Mouse (Mus musculus): ENCODE results near the gene Hmgb1. TPM values are rescaled to one million over a fixed set of nuclear protein-coding genes. Genes with fewer than 3 reads are reported as not detected.

The Hmgb1 gene
- polyA plus RNA-seq, 1 experiment: 186 TPM

DNA sequence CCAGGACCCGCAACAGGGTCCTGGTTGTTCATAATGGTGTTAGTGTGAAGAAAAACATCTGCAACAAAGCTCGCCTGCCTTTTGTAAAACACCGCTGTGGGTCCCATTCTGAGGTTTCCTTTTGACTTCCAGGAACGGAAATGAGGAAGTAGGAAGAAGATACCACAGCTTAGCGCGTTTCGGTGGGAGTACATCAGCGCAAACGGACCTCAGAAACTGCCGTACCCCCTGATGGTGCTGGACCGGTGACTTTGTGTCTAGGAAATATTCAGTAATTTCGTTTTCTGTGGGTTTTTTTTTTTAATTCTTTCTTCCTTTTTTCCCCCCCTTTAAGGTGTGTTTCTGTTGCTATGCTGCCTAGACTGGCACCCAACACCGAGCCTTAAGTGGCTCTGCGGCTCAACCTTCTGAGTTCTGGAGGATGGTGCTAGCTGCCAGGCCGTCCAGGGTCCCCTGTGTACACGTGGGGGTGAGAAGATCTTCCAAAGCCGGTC lies 116.0 kb downstream of the Hmgb1 start:
- TF ChIP-seq CTCF (IDR thresholded peaks at IDR 0.05; ENCODE audit: borderline replicate concordance, insufficient read depth, low read depth, low read length): no peak
- TF ChIP-seq POLR2A (IDR thresholded peaks at IDR 0.05; ENCODE audit: borderline replicate concordance, insufficient read depth, low read length): no peak
- Histone ChIP-seq H3K4me3 (replicated peaks; ENCODE audit: insufficient read depth, low read depth, low read length) (no peak overlapping the region), H3K27me3 (ENCODE audit: control insufficient read depth, insufficient read depth, low read length) (no peaks in the 10 kb centered on the region), H3K27ac (ENCODE audit: insufficient read depth, low read length) (no peak overlapping the region), H3K4me1 (ENCODE audit: control insufficient read depth, insufficient read depth, low read length) (no peaks in the 10 kb centered on the region)
- WGBS: 87% methylated on average over 17 of the region's 17 CpGs
- DNase-seq: no peak

DNA sequence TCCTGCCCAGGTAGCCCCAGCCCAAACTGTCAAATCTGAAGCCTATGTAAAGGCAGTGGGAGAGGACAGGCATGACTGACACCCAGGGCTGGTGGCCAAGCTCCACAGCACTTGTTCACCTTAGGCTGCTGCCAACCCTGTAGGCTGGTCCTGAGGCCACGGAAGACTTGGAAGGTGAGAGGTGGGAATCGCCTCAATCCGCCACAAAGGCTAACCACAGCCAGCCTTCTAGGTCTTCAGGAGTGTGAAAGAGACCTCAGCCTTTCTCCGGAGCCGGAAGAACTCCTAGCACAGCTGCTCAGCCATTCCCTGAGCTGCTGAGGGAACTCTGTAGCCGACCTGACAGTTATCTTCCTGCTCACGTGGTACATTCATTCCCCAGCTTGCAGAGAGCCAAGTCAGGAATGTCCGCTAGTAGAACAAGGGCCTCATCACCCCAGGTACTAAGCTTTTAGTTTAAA lies 116.8 kb downstream of the Hmgb1 start:
- Histone ChIP-seq H3K4me3 (replicated peaks; ENCODE audit: insufficient read depth, low read depth, low read length) (no peak overlapping the region), H3K4me1 (ENCODE audit: control insufficient read depth, insufficient read depth, low read length) (no peaks in the 10 kb centered on the region), H3K27ac (ENCODE audit: insufficient read depth, low read length) (no peak overlapping the region), H3K27me3 (ENCODE audit: control insufficient read depth, insufficient read depth, low read length) (no peaks in the 10 kb centered on the region)
- 70% methylated on average over 8 of the region's 8 CpGs for WGBS
- no peak for DNase-seq
- TF ChIP-seq CTCF (IDR thresholded peaks at IDR 0.05; ENCODE audit: borderline replicate concordance, insufficient read depth, low read depth, low read length): no peak
- no peak for TF ChIP-seq POLR2A (IDR thresholded peaks at IDR 0.05; ENCODE audit: borderline replicate concordance, insufficient read depth, low read length)

DNA sequence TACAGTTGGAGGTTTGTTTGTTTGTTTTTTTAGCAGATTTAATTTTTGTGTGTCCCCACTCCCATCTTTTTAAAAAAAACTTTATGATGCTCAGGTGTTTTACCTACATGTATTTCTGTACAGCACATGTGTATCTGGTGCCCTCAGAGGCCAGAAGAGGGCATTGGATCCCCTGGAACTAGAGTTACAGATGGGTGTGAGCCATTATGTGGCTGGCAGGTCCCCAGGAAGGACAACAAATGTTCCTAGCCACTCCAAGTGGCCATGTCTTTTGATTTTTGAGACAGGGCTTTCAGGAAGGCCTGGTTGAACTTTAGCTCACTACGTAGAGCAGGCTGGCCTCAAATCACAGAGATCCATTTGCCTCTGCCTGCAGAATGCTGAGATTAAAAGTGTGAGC lies 121.5 kb downstream of the Hmgb1 start:
- Histone ChIP-seq H3K27ac (ENCODE audit: insufficient read depth, low read length) (no peak overlapping the region), H3K27me3 (ENCODE audit: control insufficient read depth, insufficient read depth, low read length) (no peaks in the 10 kb centered on the region), H3K4me1 (ENCODE audit: control insufficient read depth, insufficient read depth, low read length) (no peaks in the 10 kb centered on the region), H3K4me3 (replicated peaks; ENCODE audit: insufficient read depth, low read depth, low read length) (no peak overlapping the region)
- TF ChIP-seq CTCF (IDR thresholded peaks at IDR 0.05; ENCODE audit: borderline replicate concordance, insufficient read depth, low read depth, low read length) (no peak), POLR2A (IDR thresholded peaks at IDR 0.05; ENCODE audit: borderline replicate concordance, insufficient read depth, low read length) (no peak)
- DNase-seq: no peak
- 94% methylated on average over 1 of the region's 1 CpGs for WGBS

DNA sequence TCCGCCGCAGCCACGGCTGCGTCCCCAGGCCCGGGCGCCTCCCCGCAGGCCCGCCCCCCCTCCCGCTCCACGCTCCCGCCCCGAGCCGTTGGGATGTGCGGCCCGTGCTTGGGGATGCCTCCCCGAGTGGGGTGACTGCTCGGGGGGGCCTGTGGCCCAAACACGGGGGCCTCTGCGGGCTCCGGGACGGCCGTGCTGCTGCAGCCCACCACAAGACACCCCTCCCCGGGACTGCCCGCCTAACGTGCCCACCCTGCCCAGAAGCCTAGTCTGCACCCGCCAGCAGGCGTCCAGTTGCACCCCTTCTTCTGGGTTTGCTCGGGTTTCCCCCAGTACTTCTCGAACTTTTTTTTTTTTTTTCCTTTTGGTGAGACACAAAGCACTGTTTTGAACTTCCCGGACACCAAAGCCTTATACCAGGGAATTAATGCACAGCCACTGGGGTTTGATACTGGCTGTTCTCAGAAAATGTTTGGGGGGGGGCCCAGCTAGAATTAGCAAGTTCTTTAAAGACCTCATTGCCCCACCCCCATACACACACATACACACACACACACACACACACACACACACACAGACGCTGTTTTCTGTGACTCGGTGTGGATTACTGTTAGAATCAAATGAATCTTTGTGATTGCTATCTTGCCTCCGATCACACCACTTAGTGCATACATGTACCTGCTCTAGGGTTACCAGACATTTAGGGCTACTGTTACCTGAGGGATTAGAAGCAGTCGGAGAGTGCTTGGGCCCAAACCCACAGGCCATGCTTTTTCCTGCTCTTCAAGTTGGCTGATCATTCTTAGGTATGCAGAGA lies 130.7 kb downstream of the Hmgb1 start:
- H3K27ac ChIP-seq (ENCODE audit: insufficient read depth, low read length): no peak overlapping the region

DNA sequence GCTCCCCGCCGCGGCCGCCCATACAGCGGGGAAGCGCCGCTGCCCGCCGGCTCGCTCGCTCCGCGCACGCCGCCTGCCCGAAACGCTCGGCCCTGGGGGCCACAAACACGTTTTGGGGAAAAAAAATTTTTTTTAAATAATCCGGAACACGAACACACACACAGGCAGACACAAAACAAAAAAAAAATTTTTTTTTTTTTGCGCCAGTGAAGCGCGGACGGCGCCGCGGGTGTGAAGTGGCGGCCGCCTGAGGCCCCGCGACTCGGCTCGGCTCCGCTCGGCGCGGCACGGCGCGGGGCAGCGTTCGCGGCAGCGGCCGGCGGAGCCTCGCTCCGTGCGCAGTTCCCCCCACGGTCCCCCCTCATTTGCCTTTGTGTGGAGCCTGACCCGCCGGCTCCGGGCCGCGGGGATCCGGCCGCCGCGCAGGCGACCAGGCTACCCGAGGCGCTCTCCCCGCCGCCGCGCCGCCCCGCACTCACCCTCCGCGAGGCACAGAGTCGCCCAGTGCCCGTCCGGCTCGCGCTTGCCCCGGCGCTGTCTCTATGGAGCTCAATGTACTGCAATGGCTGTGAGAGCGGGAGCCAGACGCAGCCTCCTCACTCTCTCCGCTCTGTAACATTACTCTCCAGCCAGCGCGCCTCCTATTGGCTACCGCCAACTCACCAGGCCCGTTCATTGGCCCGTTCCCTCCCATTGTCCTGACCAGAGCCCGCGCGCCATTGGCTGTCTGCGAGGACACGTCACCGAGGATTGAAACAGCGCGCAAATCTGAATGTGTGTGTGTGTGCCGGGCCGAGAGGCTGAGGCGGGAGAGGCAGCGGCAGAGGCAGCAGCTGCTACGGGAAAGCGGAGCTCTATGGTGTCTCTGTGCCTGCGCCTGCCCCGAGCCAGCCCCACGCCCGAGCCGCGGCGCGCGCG lies 131.6 kb downstream of the Hmgb1 start:
- Histone ChIP-seq H3K27ac (ENCODE audit: insufficient read depth, low read length) (peak overlapping the region; percentile 88), H3K27me3 (ENCODE audit: control insufficient read depth, insufficient read depth, low read length) (no peaks in the 10 kb centered on the region), H3K4me3 (replicated peaks; ENCODE audit: insufficient read depth, low read depth, low read length) (peak overlapping the region; percentile 85), H3K4me1 (ENCODE audit: control insufficient read depth, insufficient read depth, low read length) (no peaks in the 10 kb centered on the region)
- peak; percentile 99 for DNase-seq
- WGBS: under 1% methylated on average over 106 of the region's 110 CpGs
- TF ChIP-seq POLR2A (IDR thresholded peaks at IDR 0.05; ENCODE audit: borderline replicate concordance, insufficient read depth, low read length) (peak; percentile 70), CTCF (IDR thresholded peaks at IDR 0.05; ENCODE audit: borderline replicate concordance, insufficient read depth, low read depth, low read length) (no peak)

More for the DNA sequence above, 130.7 kb downstream of the Hmgb1 start:
- Histone ChIP-seq H3K4me1 (ENCODE audit: control insufficient read depth, insufficient read depth, low read length) (no peaks in the 10 kb centered on the region), H3K27me3 (ENCODE audit: control insufficient read depth, insufficient read depth, low read length) (no peaks in the 10 kb centered on the region), H3K4me3 (replicated peaks; ENCODE audit: insufficient read depth, low read depth, low read length) (no peak overlapping the region)
- no peak for TF ChIP-seq CTCF (IDR thresholded peaks at IDR 0.05; ENCODE audit: borderline replicate concordance, insufficient read depth, low read depth, low read length)
- TF ChIP-seq POLR2A (IDR thresholded peaks at IDR 0.05; ENCODE audit: borderline replicate concordance, insufficient read depth, low read length): no peak
- WGBS: 4% methylated on average over 34 of the region's 34 CpGs
- peak in 1 of 2 experiments; percentile 34 for DNase-seq

DNA sequence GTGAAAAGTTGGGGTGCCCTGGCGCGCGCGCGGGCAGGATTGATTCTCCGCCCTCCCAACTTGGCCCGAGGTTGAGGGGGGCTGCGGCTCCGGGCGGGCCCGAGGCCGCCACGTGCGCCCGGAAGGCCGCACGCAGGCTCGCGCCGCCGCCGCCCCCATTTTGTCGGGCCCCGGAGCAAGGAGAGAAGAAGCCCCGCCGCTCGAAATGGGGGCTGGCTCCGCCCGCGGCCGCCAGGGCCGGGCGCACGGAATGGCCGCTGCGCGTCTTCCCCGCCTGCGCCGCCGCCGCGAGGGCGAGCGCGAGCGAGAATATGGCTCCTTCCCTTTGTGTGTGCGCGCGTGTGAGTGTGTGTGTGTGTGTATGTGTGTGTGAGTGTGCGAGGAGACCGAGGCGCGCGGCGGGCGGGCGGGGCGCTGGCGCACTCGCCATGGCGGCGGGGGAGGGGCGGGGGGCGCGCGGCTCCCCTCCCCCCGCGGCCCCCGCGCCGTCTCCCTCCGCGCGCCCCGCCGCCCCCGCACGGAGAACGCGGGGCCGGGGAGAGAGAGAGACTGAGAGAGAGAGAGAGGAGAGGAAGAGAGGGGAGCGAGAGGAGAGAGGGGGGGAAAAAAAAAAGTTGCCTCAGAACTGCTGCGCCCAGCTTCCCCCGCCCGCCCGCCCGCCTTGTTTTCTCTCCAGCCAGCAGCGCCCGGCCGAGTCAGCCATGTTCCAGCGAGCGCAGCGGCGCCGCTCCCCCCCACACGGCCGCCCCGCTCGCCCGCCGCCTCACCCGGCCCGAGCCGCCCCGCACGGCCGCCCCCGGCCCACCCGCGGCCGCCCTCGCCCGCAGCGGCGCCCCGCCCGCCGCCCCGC lies 132.5 kb downstream of the Hmgb1 start:
- TF ChIP-seq POLR2A (IDR thresholded peaks at IDR 0.05; ENCODE audit: borderline replicate concordance, insufficient read depth, low read length): peak; percentile 23; the same call in 1 of the 2 replicates
- no peak for TF ChIP-seq CTCF (IDR thresholded peaks at IDR 0.05; ENCODE audit: borderline replicate concordance, insufficient read depth, low read depth, low read length)
- WGBS: 1% methylated on average over 90 of the region's 120 CpGs

DNA sequence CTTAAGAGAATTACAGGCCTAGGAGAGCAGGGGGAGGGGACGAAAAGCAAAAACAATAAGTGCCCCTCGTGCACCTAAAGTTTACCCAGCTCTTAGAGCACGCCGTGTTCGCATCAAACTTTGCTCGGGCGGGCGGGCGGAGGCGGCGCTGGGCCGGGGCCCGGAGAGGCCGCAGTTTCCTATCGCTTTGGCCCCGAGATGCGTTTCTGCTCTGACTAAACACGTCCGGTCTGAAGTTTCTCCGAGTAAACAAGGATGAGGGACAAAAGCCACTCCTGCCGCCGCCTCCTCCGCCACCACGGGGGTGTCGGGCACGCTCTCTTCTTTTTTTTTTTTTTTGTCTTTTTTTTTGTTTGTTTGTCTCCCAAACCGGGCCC lies 133.1 kb downstream of the Hmgb1 start:
- under 1% methylated on average over 27 of the region's 27 CpGs for WGBS
- H3K27me3 ChIP-seq (ENCODE audit: control insufficient read depth, insufficient read depth, low read length): no peaks in the 10 kb centered on the region
- H3K27ac ChIP-seq (ENCODE audit: insufficient read depth, low read length): peak overlapping the region; percentile 89
- DNase-seq: no peak
- no peaks in the 10 kb centered on the region for H3K4me1 ChIP-seq (ENCODE audit: control insufficient read depth, insufficient read depth, low read length)
- no peak for TF ChIP-seq POLR2A (IDR thresholded peaks at IDR 0.05; ENCODE audit: borderline replicate concordance, insufficient read depth, low read length)
- no peak for TF ChIP-seq CTCF (IDR thresholded peaks at IDR 0.05; ENCODE audit: borderline replicate concordance, insufficient read depth, low read depth, low read length)
- H3K4me3 ChIP-seq (replicated peaks; ENCODE audit: insufficient read depth, low read depth, low read length): peak overlapping the region; percentile 85

More for the DNA sequence above, 132.5 kb downstream of the Hmgb1 start:
- Histone ChIP-seq H3K27me3 (ENCODE audit: control insufficient read depth, insufficient read depth, low read length) (no peaks in the 10 kb centered on the region), H3K4me1 (ENCODE audit: control insufficient read depth, insufficient read depth, low read length) (no peaks in the 10 kb centered on the region), H3K4me3 (replicated peaks; ENCODE audit: insufficient read depth, low read depth, low read length) (peak overlapping the region; percentile 85), H3K27ac (ENCODE audit: insufficient read depth, low read length) (peak overlapping the region; percentile 89)
- peak; percentile 83 to 84 for DNase-seq
